Mouse (Mus musculus) testis, adult 2 months (tissue): ENCODE results near the gene Lcn11.

Experiments used
- CTCF ChIP-seq: fragments of 200-500 bp; IDR thresholded peaks from 2 replicates; pipeline ENCODE4 v1.5.1; 2012; ENCODE audit warnings: low read depth, mild to moderate bottlenecking, inconsistent platforms, low read length, moderate library complexity; ENCODE audit not compliant: control insufficient read depth, insufficient read depth, insufficient replicate concordance
- POLR2A ChIP-seq: fragments of 200-500 bp; IDR thresholded peaks from 2 replicates; pipeline ENCODE4 v1.6.1; 2012; ENCODE audit warnings: low read depth, mild to moderate bottlenecking, inconsistent platforms, low read length, moderate library complexity; ENCODE audit not compliant: control insufficient read depth

GRCm38 (mm10) chr2:25754201-25754600, 22.6 kb upstream of the Lcn11 start:
- no peak for TF ChIP-seq CTCF
- no peak for TF ChIP-seq POLR2A
